In the genomic region with DNA sequence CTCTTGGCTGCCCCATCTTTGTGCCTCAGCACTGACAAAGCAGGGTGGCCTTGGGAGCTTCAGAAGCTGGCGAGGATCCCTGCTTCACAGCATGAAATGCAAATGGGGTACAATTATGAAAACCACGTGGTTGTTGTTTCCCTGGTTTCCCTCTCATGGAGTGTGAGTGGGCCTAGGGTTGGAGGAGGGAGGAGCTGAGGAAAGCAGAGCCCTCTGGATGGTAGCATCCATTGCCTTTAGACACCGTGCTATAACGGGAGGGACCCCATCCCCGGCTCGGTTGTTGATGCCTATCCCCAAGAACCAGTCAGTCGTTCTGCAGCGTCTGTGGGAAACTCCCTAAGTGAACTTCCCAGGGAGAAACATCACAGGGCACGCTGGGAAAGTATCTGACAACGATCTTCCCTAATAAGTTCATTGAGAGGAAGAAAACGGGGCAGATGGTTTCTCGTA, we compare ENCODE assay signal across 11 mouse cellular contexts. TPM values are rescaled to one million over a fixed set of nuclear protein-coding genes. Genes with fewer than 3 reads are reported as not detected.
DNase-seq lines count a peak whose midpoint lies in the region; ATAC-seq and TF ChIP-seq lines count a peak whose summit lies in the region.
"Had no signal": no experiment of that assay in that cellular context is flagged by ENCODE, and none has a peak within 500 bp of the region (broad histone marks: within the 10 kb centered on the region; RNA-seq: fewer than 3 reads in every experiment).

No protein-coding gene starts in this region.

- no peak overlapping the region for H3K4me2 ChIP-seq in hindbrain, embryonic 13.5 days
- H3K4me2 ChIP-seq: embryonic facial prominence, embryonic 15.5 days had no signal

- H3K27me3 ChIP-seq in hindbrain, embryonic 10.5 days (ENCODE audit: insufficient read depth, poor library complexity, severe bottlenecking), result peaks cover 41% of the 10 kb centered on the region
- peaks cover 30% of the 10 kb centered on the region for H3K27me3 ChIP-seq in hindbrain, embryonic 13.5 days
- H3K27me3 ChIP-seq in G1E (ENCODE audit: insufficient read depth, low read length), result no peaks in the 10 kb centered on the region
- H3K27me3 ChIP-seq: Patski had no signal

- intact Hi-C loops in left cerebral cortex, postnatal 10 days (cut with DNase I), result no loop called here

- TF ChIP-seq CTCF in G1E (IDR thresholded peaks at IDR 0.05; ENCODE audit: low read depth, low read length), result no peak

- no peaks in the 10 kb centered on the region for H3K9me3 ChIP-seq in hindbrain, embryonic 10.5 days
- H3K9me3 ChIP-seq in hindbrain, embryonic 13.5 days, result no peaks in the 10 kb centered on the region
- no peaks in the 10 kb centered on the region for H3K9me3 ChIP-seq in G1E (replicated peaks)
- H3K9me3 ChIP-seq: embryonic facial prominence, embryonic 15.5 days had no signal

- ATAC-seq in hindbrain, embryonic 13.5 days (ENCODE audit: low FRiP score), result no peak
- no peak for ATAC-seq in G1E (ENCODE audit: extremely low read depth, insufficient number of reproducible peaks, low FRiP score, poor library complexity, severe bottlenecking)
- no peak for ATAC-seq in CD4-positive, CD25-positive, alpha-beta regulatory T cell, adult 4 months
- ATAC-seq: Patski had no signal

- no peak overlapping the region for H3K9ac ChIP-seq in hindbrain, embryonic 13.5 days
- H3K9ac ChIP-seq: embryonic facial prominence, embryonic 15.5 days had no signal

- no peak overlapping the region for H3K4me3 ChIP-seq in hindbrain, embryonic 10.5 days
- no peak overlapping the region for H3K4me3 ChIP-seq in hindbrain, embryonic 13.5 days
- H3K4me3 ChIP-seq in G1E (ENCODE audit: low read depth, low read length), result peak overlapping the region; percentile 60; the same call in 1 of the 2 replicates
- H3K4me3 ChIP-seq: embryonic facial prominence, embryonic 15.5 days; myocyte had no signal

- H3K36me3 ChIP-seq in hindbrain, embryonic 10.5 days, result no peaks in the 10 kb centered on the region
- no peaks in the 10 kb centered on the region for H3K36me3 ChIP-seq in hindbrain, embryonic 13.5 days
- peaks cover 63% of the 10 kb centered on the region for H3K36me3 ChIP-seq in G1E (replicated peaks)
- H3K36me3 ChIP-seq: embryonic facial prominence, embryonic 15.5 days had no signal

- 0 out of 2 replicates have a peak overlapping the region, but pooled peaks have one; percentile 29 for H3K27ac ChIP-seq in hindbrain, embryonic 10.5 days
- no peak overlapping the region for H3K27ac ChIP-seq in hindbrain, embryonic 13.5 days
- H3K27ac ChIP-seq: embryonic facial prominence, embryonic 15.5 days had no signal

- DNase-seq in hindbrain, embryonic 10.5 days (ENCODE audit: low spot score), result no peak
- no peak for DNase-seq in G1E (ENCODE audit: low spot score)
- peak; percentile 70 to 78 for DNase-seq in cerebellum, postnatal 25 days
- DNase-seq in left cerebral cortex, postnatal 10 days (ENCODE audit: extremely low spot score in 1 of 2, low spot score in 2 of 2), result peak; percentile 61 to 63
- DNase-seq in embryo, embryonic 10.5 days (ENCODE audit: low spot score), result no peak
- DNase-seq in heart, adult 18-20 months, result no peak

- 71% methylated on average over 12 of the region's 12 CpGs for WGBS in hindbrain, embryonic 10.5 days
- 60% methylated on average over 12 of the region's 12 CpGs for WGBS in hindbrain, embryonic 13.5 days

- peaks cover 26% of the 10 kb centered on the region for H3K4me1 ChIP-seq in hindbrain, embryonic 10.5 days (replicated peaks)
- peaks cover 15% of the 10 kb centered on the region for H3K4me1 ChIP-seq in hindbrain, embryonic 13.5 days (replicated peaks)
- H3K4me1 ChIP-seq in G1E (ENCODE audit: insufficient read depth, low read depth, low read length), result peaks cover 77% of the 10 kb centered on the region

RNA-seq across cellular contexts. Expression of gene Klf9, which starts 5.4 kb away (rescaled TPM):
- 1.1 and 1.2 TPM in 2 replicates for polyA plus RNA-seq in hindbrain, embryonic 10.5 days (2016; fragmentation: Nextera tagmentation; extraction: Ambion mirVana)
- 1.4 and 1.8 TPM in 2 replicates for polyA plus RNA-seq in hindbrain, embryonic 13.5 days (2015; fragmentation: Nextera tagmentation; extraction: Ambion mirVana)
- total RNA-seq in G1E (2014; fragmentation: Nextera tagmentation) (70.7 and 71.1 TPM in 2 replicates), G1E (2017) (28.7 and 32.4 TPM in 2 replicates)
- 21.1 and 21.2 TPM in 2 replicates for polyA plus RNA-seq in G1E (2012)
- 100 to 1,000 TPM; 150 to 182 TPM for total RNA-seq in left cerebral cortex, postnatal 10 days (2021)
- 1 to 10 TPM; 3.6 to 4.3 TPM for polyA plus RNA-seq in CD4-positive, CD25-positive, alpha-beta regulatory T cell, adult 4 months (2017; shearing (Covaris generic))
- 100 to 1,000 TPM in 1 of 2 experiments, 10 to 100 TPM in 1; 98.5 to 136 TPM for total RNA-seq in heart, adult 18-20 months (2021)

Comparison
In these comparisons a context has a peak if more than half of its experiments do, and no peak if none do; other contexts are left out.
1. DNase-seq: peak in cerebellum, postnatal 25 days (2 of 2) and left cerebral cortex, postnatal 10 days (2 of 2); none in hindbrain, embryonic 10.5 days (single experiment), G1E (single experiment), embryo, embryonic 10.5 days (single experiment) and heart, adult 18-20 months (0 of 2).